Mouse (Mus musculus): Measurements from ENCODE around the gene Adcy2. TPM values are rescaled to one million over a fixed set of nuclear protein-coding genes. Genes with fewer than 3 reads are reported as not detected.

Gene Adcy2
- polyA plus RNA-seq, 1 experiment from 2014 or later = 4.9 TPM

GRCm38 (mm10) chr13:68593797-68594196 lies 405.5 kb downstream of the Adcy2 start:
- Histone ChIP-seq H3K4me2 (no peak overlapping the region), H3K4me1 (replicated peaks) (0 out of 2 replicates have a peak, but pooled peaks cover 6% of the 10 kb centered on the region), H3K27me3 (no peaks in the 10 kb centered on the region), H3K27ac (no peak overlapping the region), H3K9ac (no peak overlapping the region), H3K36me3 (peaks cover 44% of the 10 kb centered on the region), H3K4me3 (no peak overlapping the region), H3K9me3 (no peaks in the 10 kb centered on the region)
- no peak for ATAC-seq (ENCODE audit: low FRiP score)
- 82% methylated on average over 1 of the region's 1 CpGs for WGBS

- Histone ChIP-seq H3K4me3 (no peak overlapping the region), H3K9me3 (no peaks in the 10 kb centered on the region), H3K27me3 (no peaks in the 10 kb centered on the region), H3K9ac (no peak overlapping the region), H3K36me3 (peaks cover 92% of the 10 kb centered on the region), H3K27ac (no peak overlapping the region), H3K4me2 (no peak overlapping the region), H3K4me1 (replicated peaks) (peaks cover 10% of the 10 kb centered on the region; the same call in 1 of the 2 replicates)
- ATAC-seq (ENCODE audit: low FRiP score) = no peak
Observed at GRCm38 (mm10) chr13:68588352-68588751, 411.0 kb downstream of the Adcy2 start.

GRCm38 (mm10) chr13:68585441-68585840 lies 413.9 kb downstream of the Adcy2 start:
- no peak overlapping the region for H3K27ac ChIP-seq
- no peak overlapping the region for H3K4me2 ChIP-seq
- peaks cover 28% of the 10 kb centered on the region for H3K4me1 ChIP-seq (replicated peaks)
- 0 out of 2 replicates have a peak overlapping the region, but pooled peaks have one; percentile 5 for H3K9ac ChIP-seq
- no peaks in the 10 kb centered on the region for H3K9me3 ChIP-seq
- WGBS = 82% methylated on average over 7 of the region's 7 CpGs
- peaks cover 64% of the 10 kb centered on the region for H3K36me3 ChIP-seq
- H3K27me3 ChIP-seq = no peaks in the 10 kb centered on the region
- ATAC-seq (ENCODE audit: low FRiP score) = no peak
- no peak overlapping the region for H3K4me3 ChIP-seq

- 96% methylated on average over 11 of the region's 11 CpGs for WGBS
- no peak for ATAC-seq (ENCODE audit: low FRiP score)
- Histone ChIP-seq H3K4me2 (no peak overlapping the region), H3K27me3 (no peaks in the 10 kb centered on the region), H3K4me1 (replicated peaks) (peaks cover 34% of the 10 kb centered on the region), H3K9me3 (no peaks in the 10 kb centered on the region), H3K9ac (no peak overlapping the region), H3K4me3 (no peak overlapping the region), H3K27ac (no peak overlapping the region), H3K36me3 (peaks cover 51% of the 10 kb centered on the region)
Observed at GRCm38 (mm10) chr13:68583961-68584360, 415.4 kb downstream of the Adcy2 start.

DNA sequence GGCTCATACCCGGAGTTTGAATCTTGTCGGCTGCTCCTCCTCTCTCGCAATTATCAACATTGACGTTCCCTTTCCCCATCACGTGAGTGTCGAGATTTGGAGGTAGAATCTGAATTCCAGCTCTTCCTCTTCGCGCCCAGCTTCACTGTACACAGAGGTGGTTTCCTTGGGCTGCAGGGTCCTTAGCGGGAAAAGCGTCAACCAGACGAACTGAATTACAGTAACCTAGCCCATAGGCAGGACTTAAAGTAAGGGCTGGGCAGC lies 416.9 kb downstream of the Adcy2 start:
- ATAC-seq (ENCODE audit: low FRiP score) = peak; percentile 29
- H3K27me3 ChIP-seq = no peaks in the 10 kb centered on the region
- H3K4me1 ChIP-seq (replicated peaks) = peaks cover 34% of the 10 kb centered on the region
- no peaks in the 10 kb centered on the region for H3K9me3 ChIP-seq
- WGBS = 2% methylated on average over 11 of the region's 11 CpGs
- H3K4me2 ChIP-seq = peak overlapping the region; percentile 97
- H3K27ac ChIP-seq = peak overlapping the region; percentile 83
- peaks cover 50% of the 10 kb centered on the region for H3K36me3 ChIP-seq
- H3K9ac ChIP-seq = peak overlapping the region; percentile 82
- peak overlapping the region; percentile 79 for H3K4me3 ChIP-seq

- peak within 1 kb of the TSS; percentile 97 for H3K4me2 ChIP-seq
- H3K9ac ChIP-seq = peak within 1 kb of the TSS; percentile 82
- peak; percentile 99 for ATAC-seq (ENCODE audit: low FRiP score)
- H3K9me3 ChIP-seq = no peaks in the 10 kb centered on the region
- H3K27ac ChIP-seq = peak within 1 kb of the TSS; percentile 83
- H3K4me3 ChIP-seq = peak within 1 kb of the TSS; percentile 79
- peaks cover 50% of the 10 kb centered on the region for H3K36me3 ChIP-seq
- H3K4me1 ChIP-seq (replicated peaks) = peaks cover 34% of the 10 kb centered on the region
- H3K27me3 ChIP-seq = no peaks in the 10 kb centered on the region
- WGBS = under 1% methylated on average over 81 of the region's 81 CpGs
Observed at GRCm38 (mm10) chr13:68581747-68582516, 417.4 kb downstream of the Adcy2 start, which contains the start of the genes Mtrr and Fastkd3. Gene Mtrr (minus strand): TSS chr13:68582149. Gene Fastkd3 (plus strand): TSS chr13:68582234.

DNA sequence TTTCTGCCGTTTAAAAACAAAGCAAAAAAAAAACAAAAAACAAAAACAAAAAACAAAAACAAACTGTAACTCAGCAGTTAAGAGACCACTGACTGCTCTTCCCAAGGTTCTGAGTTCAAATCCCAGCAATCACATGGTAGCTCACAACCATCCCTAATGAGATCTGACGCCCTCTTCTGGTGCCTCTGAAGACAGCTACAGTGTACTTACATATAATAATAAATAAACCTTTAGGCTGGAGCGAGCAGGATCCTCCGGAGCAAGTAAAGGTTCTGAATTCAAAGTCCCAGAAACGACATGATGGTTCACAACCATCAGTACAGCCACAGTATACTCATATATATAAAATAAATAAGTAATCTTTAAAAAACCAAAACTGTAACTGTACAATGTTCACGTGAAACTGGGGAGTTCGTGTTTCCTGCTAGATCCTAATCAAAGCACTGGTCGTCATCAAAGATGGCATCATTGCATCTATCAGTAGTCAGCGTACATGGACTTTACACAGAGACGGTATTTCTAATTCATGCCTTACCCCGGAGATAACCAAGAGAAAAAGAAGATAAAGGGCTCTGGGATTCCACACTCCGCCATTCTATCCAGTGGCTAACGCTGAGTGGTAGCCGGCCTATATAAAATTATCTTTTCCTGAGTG lies 418.1 kb downstream of the Adcy2 start:
- H3K36me3 ChIP-seq = peaks cover 51% of the 10 kb centered on the region
- H3K9me3 ChIP-seq = no peaks in the 10 kb centered on the region
- peak overlapping the region; percentile 97 for H3K4me2 ChIP-seq
- H3K27ac ChIP-seq = peak overlapping the region; percentile 83
- ATAC-seq (ENCODE audit: low FRiP score) = no peak
- peaks cover 34% of the 10 kb centered on the region for H3K4me1 ChIP-seq (replicated peaks)
- 29% methylated on average over 14 of the region's 14 CpGs for WGBS
- H3K4me3 ChIP-seq = peak overlapping the region; percentile 79
- peak overlapping the region; percentile 82 for H3K9ac ChIP-seq
- no peaks in the 10 kb centered on the region for H3K27me3 ChIP-seq

GRCm38 (mm10) chr13:68577945-68578344 lies 421.4 kb downstream of the Adcy2 start:
- no peak overlapping the region for H3K4me3 ChIP-seq
- H3K9ac ChIP-seq = no peak overlapping the region
- H3K4me1 ChIP-seq (replicated peaks) = peaks cover 20% of the 10 kb centered on the region
- no peak overlapping the region for H3K4me2 ChIP-seq
- ATAC-seq (ENCODE audit: low FRiP score) = no peak
- no peak overlapping the region for H3K27ac ChIP-seq
- H3K36me3 ChIP-seq = peaks cover 48% of the 10 kb centered on the region
- H3K27me3 ChIP-seq = no peaks in the 10 kb centered on the region
- H3K9me3 ChIP-seq = no peaks in the 10 kb centered on the region
- 93% methylated on average over 7 of the region's 7 CpGs for WGBS

DNA sequence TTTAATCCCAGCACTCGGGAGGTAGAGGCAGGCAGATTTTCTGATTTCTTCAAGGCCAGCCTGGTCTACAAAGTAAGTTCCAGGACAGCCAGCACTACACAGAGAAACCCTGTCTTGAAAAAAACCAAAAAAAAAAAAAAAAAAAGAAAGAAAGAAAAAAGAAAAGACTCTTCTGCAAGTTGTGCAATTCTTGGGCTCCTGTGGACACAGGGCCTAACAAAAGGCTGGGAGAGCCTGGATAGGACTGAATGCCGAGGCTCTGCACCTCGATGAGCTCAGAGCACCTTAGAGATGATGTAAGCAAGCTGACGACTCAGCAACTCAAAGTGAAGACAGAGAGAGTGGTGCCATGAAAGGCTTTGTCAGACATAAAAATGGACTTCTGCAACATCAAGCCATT lies 424.9 kb downstream of the Adcy2 start:
- H3K27ac ChIP-seq = no peak overlapping the region
- H3K9ac ChIP-seq = no peak overlapping the region
- no peak overlapping the region for H3K4me2 ChIP-seq
- no peaks in the 10 kb centered on the region for H3K4me1 ChIP-seq (replicated peaks)
- no peak for ATAC-seq (ENCODE audit: low FRiP score)
- H3K36me3 ChIP-seq = peaks cover 70% of the 10 kb centered on the region
- 90% methylated on average over 4 of the region's 4 CpGs for WGBS
- H3K9me3 ChIP-seq = no peaks in the 10 kb centered on the region
- no peak overlapping the region for H3K4me3 ChIP-seq
- no peaks in the 10 kb centered on the region for H3K27me3 ChIP-seq

DNA sequence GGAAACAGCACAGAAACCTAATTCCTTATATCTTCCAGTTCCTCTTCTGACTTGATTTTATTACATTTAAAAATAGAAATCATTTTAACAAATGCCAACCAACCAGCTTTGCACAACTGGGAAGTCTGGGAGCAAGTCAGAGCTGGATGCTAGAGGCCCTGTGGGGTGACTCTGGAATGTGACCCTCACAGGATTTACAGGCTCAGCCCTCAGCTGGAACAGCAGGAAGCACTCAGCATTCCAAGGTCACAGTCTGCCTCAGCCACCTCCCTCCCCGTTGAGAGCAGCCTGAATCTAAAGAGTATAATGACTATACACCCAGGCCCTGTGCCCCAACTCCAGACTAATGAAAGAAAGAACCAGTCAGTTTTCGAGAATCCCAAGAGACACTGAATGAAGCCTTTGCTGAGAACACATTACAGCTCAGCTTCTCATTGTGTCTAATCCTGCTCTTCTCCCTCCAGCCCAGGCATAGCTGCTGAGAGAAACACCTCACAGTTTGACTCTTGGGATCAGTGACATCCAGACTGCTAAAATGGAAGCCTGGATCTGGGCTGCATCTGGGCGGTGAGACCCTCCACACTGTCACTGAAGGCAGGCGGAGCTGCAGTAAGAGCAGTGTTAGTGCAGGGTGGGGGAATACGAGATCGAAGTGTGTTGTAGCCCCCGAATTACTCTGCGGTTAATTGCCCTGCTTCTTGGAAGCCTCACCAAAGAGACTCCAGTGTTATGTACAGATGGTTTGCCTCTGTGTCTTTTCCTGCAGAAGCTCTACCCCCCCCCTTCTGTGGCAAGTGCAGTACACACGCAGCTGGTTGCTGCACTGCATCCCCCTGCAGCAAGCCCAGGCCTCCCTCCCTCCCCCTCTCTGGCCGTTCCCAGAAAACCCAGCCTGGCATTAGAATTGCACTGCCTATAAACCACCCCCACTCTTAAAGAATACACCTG lies 426.1 kb downstream of the Adcy2 start:
- Histone ChIP-seq H3K9me3 (no peaks in the 10 kb centered on the region), H3K4me2 (no peak overlapping the region), H3K27me3 (no peaks in the 10 kb centered on the region), H3K27ac (no peak overlapping the region), H3K4me1 (replicated peaks) (no peaks in the 10 kb centered on the region), H3K4me3 (no peak overlapping the region), H3K36me3 (peaks cover 67% of the 10 kb centered on the region), H3K9ac (peak overlapping the region; percentile 39; the same call in 1 of the 2 replicates)
- no peak for ATAC-seq (ENCODE audit: low FRiP score)
- 77% methylated on average over 10 of the region's 10 CpGs for WGBS

DNA sequence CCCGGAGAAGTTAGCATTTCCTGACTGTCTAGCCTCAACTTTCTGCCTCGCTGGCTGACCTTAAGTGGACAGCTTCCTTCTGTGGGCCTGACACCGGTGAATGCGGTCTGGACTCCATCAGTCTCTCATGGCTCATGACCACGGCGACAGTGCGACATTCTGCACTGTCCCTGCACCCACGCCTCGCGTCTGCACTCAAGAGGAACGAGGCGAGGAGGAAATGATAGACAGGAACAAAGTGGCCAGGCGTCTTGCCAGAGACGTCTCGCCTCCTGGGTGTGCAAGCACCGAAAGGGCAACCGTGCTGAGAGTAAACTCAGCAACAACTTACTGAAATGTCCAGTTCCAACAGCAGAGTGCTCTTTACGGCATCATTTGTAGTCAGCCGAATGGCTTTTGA lies 427.1 kb downstream of the Adcy2 start:
- 95% methylated on average over 19 of the region's 19 CpGs for WGBS
- Histone ChIP-seq H3K4me3 (no peak overlapping the region), H3K9me3 (no peaks in the 10 kb centered on the region), H3K4me1 (replicated peaks) (no peaks in the 10 kb centered on the region), H3K9ac (no peak overlapping the region), H3K27ac (no peak overlapping the region), H3K27me3 (no peaks in the 10 kb centered on the region), H3K36me3 (peaks cover 67% of the 10 kb centered on the region), H3K4me2 (no peak overlapping the region)
- ATAC-seq (ENCODE audit: low FRiP score) = no peak

Data from hindbrain, embryonic 13.5 days (tissue).